Mouse (Mus musculus): Measurements from ENCODE around the gene Vsig2. TPM values are rescaled to one million over a fixed set of nuclear protein-coding genes. Genes with fewer than 3 reads are reported as not detected.

Vsig2 gene
- polyA plus RNA-seq, 1 experiment from 2014 or later: 2.1 TPM

DNA sequence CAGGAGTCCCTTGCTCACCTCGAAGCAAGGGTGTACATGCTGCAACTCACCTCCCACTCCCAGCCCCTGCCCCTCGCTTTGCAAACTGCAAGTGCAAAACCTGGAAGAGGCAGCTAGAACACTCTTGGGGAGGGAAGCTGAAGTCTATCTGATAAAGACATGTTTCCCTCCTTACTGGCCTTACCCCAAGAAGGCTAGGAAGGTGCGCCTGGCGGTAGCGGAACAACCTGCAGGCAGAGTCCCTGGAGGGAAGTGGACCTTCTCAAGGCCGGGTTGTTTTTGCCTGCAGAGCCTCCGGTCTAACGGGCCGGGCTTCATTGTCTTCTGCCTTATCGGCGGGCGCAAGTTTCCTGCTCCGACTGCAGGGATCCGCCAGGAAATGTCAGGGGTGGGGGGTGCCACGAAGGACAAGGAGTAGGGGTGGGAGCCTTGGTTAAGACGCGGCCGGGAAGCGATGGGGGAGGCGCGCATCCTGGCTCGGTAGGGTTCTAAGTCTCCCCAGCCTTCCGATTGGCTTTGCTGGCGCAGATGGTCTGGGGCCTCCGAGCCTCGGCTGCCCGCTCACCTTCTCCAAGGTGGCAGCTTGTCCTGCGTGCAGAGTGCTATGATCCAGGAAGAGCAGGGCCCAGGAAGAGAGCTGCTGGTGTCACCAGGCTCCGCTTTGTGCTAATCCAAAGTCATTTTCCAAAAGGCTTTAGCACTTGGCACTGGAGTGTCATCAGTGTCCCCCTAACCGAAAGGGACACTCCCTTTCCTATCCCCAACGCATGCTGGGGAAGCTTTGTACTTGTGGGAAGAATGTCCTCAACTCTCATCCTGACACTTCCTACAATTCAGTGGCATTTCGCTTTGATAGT lies 8.8 kb upstream of the Vsig2 start:
- Histone ChIP-seq H3K4me1 (ENCODE audit: control insufficient read depth, insufficient read depth, low read length) (peaks cover 23% of the 10 kb centered on the region), H3K9ac (ENCODE audit: low read length) (peak overlapping the region; percentile 71), H3K27me3 (ENCODE audit: control insufficient read depth, insufficient read depth, low read length) (peaks cover 13% of the 10 kb centered on the region), H3K36me3 (ENCODE audit: control insufficient read depth, insufficient read depth) (peaks cover 6% of the 10 kb centered on the region; the same call in 1 of the 2 replicates), H3K4me2 (ENCODE audit: low read depth, low read length) (peak overlapping the region; percentile 85), H3K4me3 (ENCODE audit: low read length) (peak overlapping the region; percentile 56), H3K9me3 (replicated peaks; ENCODE audit: control insufficient read depth, low read length) (no peaks in the 10 kb centered on the region), H3K27ac (ENCODE audit: low read length) (peak overlapping the region; percentile 84)
- peak; percentile 76 for ATAC-seq (replicated peaks; ENCODE audit: extremely low read depth, insufficient read depth, low FRiP score)
- WGBS: 2% methylated on average over 32 of the region's 32 CpGs

- H3K9me3 ChIP-seq (replicated peaks; ENCODE audit: control insufficient read depth, low read length): no peaks in the 10 kb centered on the region
- H3K4me3 ChIP-seq (ENCODE audit: low read length): peak overlapping the region; percentile 56
- H3K27me3 ChIP-seq (ENCODE audit: control insufficient read depth, insufficient read depth, low read length): peaks cover 13% of the 10 kb centered on the region
- H3K4me2 ChIP-seq (ENCODE audit: low read depth, low read length): peak overlapping the region; percentile 85
- 5% methylated on average over 31 of the region's 31 CpGs for WGBS
- peak overlapping the region; percentile 84 for H3K27ac ChIP-seq (ENCODE audit: low read length)
- H3K9ac ChIP-seq (ENCODE audit: low read length): peak overlapping the region; percentile 71
- peaks cover 8% of the 10 kb centered on the region; the same call in 1 of the 2 replicates for H3K36me3 ChIP-seq (ENCODE audit: control insufficient read depth, insufficient read depth)
- ATAC-seq (replicated peaks; ENCODE audit: extremely low read depth, insufficient read depth, low FRiP score): no peak; the same call in 1 of the 2 replicates
- H3K4me1 ChIP-seq (ENCODE audit: control insufficient read depth, insufficient read depth, low read length): peaks cover 23% of the 10 kb centered on the region
These were observed 8.0 kb upstream of the Vsig2 start for GRCm38 (mm10) chr9:37530888-37531705.

- Histone ChIP-seq H3K4me3 (ENCODE audit: low read length) (no peak overlapping the region), H3K9ac (ENCODE audit: low read length) (no peak overlapping the region), H3K36me3 (ENCODE audit: control insufficient read depth, insufficient read depth) (0 out of 2 replicates have a peak, but pooled peaks cover 4% of the 10 kb centered on the region), H3K27me3 (ENCODE audit: control insufficient read depth, insufficient read depth, low read length) (no peaks in the 10 kb centered on the region; the same call in 1 of the 2 replicates), H3K4me1 (ENCODE audit: control insufficient read depth, insufficient read depth, low read length) (peaks cover 12% of the 10 kb centered on the region; the same call in 1 of the 2 replicates), H3K9me3 (replicated peaks; ENCODE audit: control insufficient read depth, low read length) (no peaks in the 10 kb centered on the region), H3K27ac (ENCODE audit: low read length) (no peak overlapping the region), H3K4me2 (ENCODE audit: low read depth, low read length) (no peak overlapping the region)
- WGBS: 64% methylated on average over 4 of the region's 4 CpGs
- ATAC-seq (replicated peaks; ENCODE audit: extremely low read depth, insufficient read depth, low FRiP score): no peak
These were observed 2.2 kb upstream of the Vsig2 start for GRCm38 (mm10) chr9:37536851-37537250.

- Histone ChIP-seq H3K4me3 (ENCODE audit: low read length) (no peak overlapping the region), H3K4me2 (ENCODE audit: low read depth, low read length) (no peak overlapping the region), H3K27ac (ENCODE audit: low read length) (0 out of 2 replicates have a peak overlapping the region, but pooled peaks have one; percentile 16), H3K4me1 (ENCODE audit: control insufficient read depth, insufficient read depth, low read length) (peaks cover 12% of the 10 kb centered on the region; the same call in 1 of the 2 replicates), H3K36me3 (ENCODE audit: control insufficient read depth, insufficient read depth) (0 out of 2 replicates have a peak, but pooled peaks cover 4% of the 10 kb centered on the region), H3K9me3 (replicated peaks; ENCODE audit: control insufficient read depth, low read length) (no peaks in the 10 kb centered on the region), H3K27me3 (ENCODE audit: control insufficient read depth, insufficient read depth, low read length) (no peaks in the 10 kb centered on the region), H3K9ac (ENCODE audit: low read length) (no peak overlapping the region)
- peak; percentile 38; the same call in 1 of the 2 replicates for ATAC-seq (replicated peaks; ENCODE audit: extremely low read depth, insufficient read depth, low FRiP score)
- WGBS: 59% methylated on average over 5 of the region's 5 CpGs
These were observed 1.3 kb upstream of the Vsig2 start for GRCm38 (mm10) chr9:37537658-37538250.

DNA sequence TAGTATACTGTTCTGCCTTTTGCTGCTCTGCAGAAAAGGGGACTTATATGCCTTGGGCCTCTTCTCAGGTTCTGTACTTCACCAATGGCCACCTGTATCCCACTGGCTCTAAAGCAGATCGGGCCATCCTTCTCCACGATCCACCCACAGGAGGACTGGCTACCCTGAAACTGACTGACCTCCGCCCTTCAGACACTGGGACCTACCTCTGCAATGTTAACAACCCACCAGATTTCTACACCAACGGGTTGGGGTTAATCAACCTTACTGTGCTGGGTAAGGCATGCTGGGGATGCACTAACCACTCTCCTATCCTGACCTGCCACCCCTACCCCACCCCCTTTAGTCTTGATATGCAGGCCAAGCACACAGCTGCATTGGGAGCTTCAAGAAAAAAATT lies 1.2 kb downstream of the Vsig2 start:
- no peaks in the 10 kb centered on the region for H3K9me3 ChIP-seq (replicated peaks; ENCODE audit: control insufficient read depth, low read length)
- H3K4me3 ChIP-seq (ENCODE audit: low read length): no peak overlapping the region
- peaks cover 2% of the 10 kb centered on the region for H3K27me3 ChIP-seq (ENCODE audit: control insufficient read depth, insufficient read depth, low read length)
- H3K9ac ChIP-seq (ENCODE audit: low read length): no peak overlapping the region
- peaks cover 19% of the 10 kb centered on the region for H3K4me1 ChIP-seq (ENCODE audit: control insufficient read depth, insufficient read depth, low read length)
- no peak overlapping the region for H3K4me2 ChIP-seq (ENCODE audit: low read depth, low read length)
- WGBS: 86% methylated on average over 4 of the region's 4 CpGs
- no peak for ATAC-seq (replicated peaks; ENCODE audit: extremely low read depth, insufficient read depth, low FRiP score)
- H3K36me3 ChIP-seq (ENCODE audit: control insufficient read depth, insufficient read depth): 0 out of 2 replicates have a peak, but pooled peaks cover 2% of the 10 kb centered on the region
- H3K27ac ChIP-seq (ENCODE audit: low read length): peak overlapping the region; percentile 52; the same call in 1 of the 2 replicates

- Histone ChIP-seq H3K27me3 (ENCODE audit: control insufficient read depth, insufficient read depth, low read length) (peaks cover 9% of the 10 kb centered on the region), H3K4me2 (ENCODE audit: low read depth, low read length) (no peak overlapping the region), H3K36me3 (ENCODE audit: control insufficient read depth, insufficient read depth) (no peaks in the 10 kb centered on the region), H3K9ac (ENCODE audit: low read length) (no peak overlapping the region), H3K9me3 (replicated peaks; ENCODE audit: control insufficient read depth, low read length) (no peaks in the 10 kb centered on the region), H3K27ac (ENCODE audit: low read length) (peak overlapping the region; percentile 67), H3K4me1 (ENCODE audit: control insufficient read depth, insufficient read depth, low read length) (peaks cover 22% of the 10 kb centered on the region), H3K4me3 (ENCODE audit: low read length) (no peak overlapping the region)
- WGBS: 76% methylated on average over 6 of the region's 6 CpGs
- ATAC-seq (replicated peaks; ENCODE audit: extremely low read depth, insufficient read depth, low FRiP score): no peak
These were observed 1.9 kb downstream of the Vsig2 start for GRCm38 (mm10) chr9:37540701-37541575.

DNA sequence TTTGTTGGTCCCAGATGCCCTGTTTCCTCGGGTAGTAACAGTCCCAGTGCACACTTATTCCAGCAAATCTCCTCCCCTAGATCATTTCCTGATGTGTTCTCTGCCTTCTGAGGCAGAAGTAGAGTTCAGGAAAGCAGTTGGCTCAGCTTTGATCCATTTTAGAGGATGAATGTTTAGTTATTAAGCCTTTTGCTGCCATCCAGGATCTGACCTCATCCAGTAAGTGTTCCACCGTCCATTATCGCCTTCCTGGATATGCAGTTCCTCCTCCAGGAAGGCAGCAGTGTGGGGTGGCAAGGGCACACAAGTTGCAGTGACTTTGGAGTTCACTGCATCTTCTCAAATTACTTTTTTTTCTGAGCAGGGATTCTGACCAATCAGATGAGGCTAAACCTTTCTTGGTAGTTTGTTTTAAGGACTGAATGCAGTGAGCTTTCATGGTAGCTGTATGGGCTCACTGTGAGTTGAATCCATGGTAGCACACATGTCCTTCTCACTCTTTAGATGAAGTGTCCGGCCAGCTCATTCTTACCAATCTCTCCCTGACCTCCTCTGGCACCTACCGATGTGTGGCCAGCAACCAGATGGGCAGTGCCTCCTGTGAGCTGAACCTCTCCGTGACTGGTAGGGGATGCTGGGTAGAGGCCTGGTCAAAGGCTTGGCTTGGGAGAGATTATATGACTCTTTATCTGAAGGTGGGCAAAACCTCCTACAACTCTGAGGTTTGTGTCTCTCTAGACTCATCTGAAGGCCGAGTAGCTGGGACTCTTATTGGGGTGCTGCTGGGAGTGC lies 3.0 kb downstream of the Vsig2 start:
- WGBS: 63% methylated on average over 7 of the region's 7 CpGs
- H3K9me3 ChIP-seq (replicated peaks; ENCODE audit: control insufficient read depth, low read length): no peaks in the 10 kb centered on the region
- ATAC-seq (replicated peaks; ENCODE audit: extremely low read depth, insufficient read depth, low FRiP score): no peak

More for the DNA sequence above, 3.0 kb downstream of the Vsig2 start:
- H3K4me3 ChIP-seq (ENCODE audit: low read length): no peak overlapping the region
- no peak overlapping the region for H3K4me2 ChIP-seq (ENCODE audit: low read depth, low read length)
- peaks cover 19% of the 10 kb centered on the region for H3K4me1 ChIP-seq (ENCODE audit: control insufficient read depth, insufficient read depth, low read length)
- H3K36me3 ChIP-seq (ENCODE audit: control insufficient read depth, insufficient read depth): no peaks in the 10 kb centered on the region
- peak overlapping the region; percentile 54 for H3K27ac ChIP-seq (ENCODE audit: low read length)
- H3K27me3 ChIP-seq (ENCODE audit: control insufficient read depth, insufficient read depth, low read length): peaks cover 14% of the 10 kb centered on the region
- no peak overlapping the region for H3K9ac ChIP-seq (ENCODE audit: low read length)
